Comparison of ENCODE assay signal across 8 mouse cellular contexts in genomic region chr15:94587826-94588715, GRCm38 (mm10). TPM values are rescaled to one million over a fixed set of nuclear protein-coding genes. Genes with fewer than 3 reads are reported as not detected.
A peak's percentile ranks its signal among the peaks of the same experiment; 100 is the strongest.
DNase-seq lines count a peak whose midpoint lies in the region; ATAC-seq and TF ChIP-seq lines count a peak whose summit lies in the region.

No protein-coding gene starts in this region.

- H3K4me1 ChIP-seq in embryonic facial prominence, embryonic 13.5 days: peaks cover 10% of the 10 kb centered on the region
- H3K4me1 ChIP-seq in intestine, postnatal 0 days (replicated peaks; ENCODE audit: control insufficient read depth, insufficient read depth, low read length): no peaks in the 10 kb centered on the region
- H3K4me1 ChIP-seq in neural tube, embryonic 13.5 days (replicated peaks): peaks cover 19% of the 10 kb centered on the region

- ATAC-seq in embryonic facial prominence, embryonic 13.5 days (ENCODE audit: insufficient number of reproducible peaks, insufficient read depth, low FRiP score, low TSS enrichment, low read depth): no peak
- ATAC-seq in intestine, postnatal 0 days: no peak
- ATAC-seq in neural tube, embryonic 13.5 days (ENCODE audit: low read depth): no peak

- no peak for TF ChIP-seq CTCF in left cerebral cortex, adult 2 months (IDR thresholded peaks at IDR 0.05)
- TF ChIP-seq CTCF in intestine, postnatal 0 days (IDR thresholded peaks at IDR 0.05; ENCODE audit: low read depth): no peak

- H3K9ac ChIP-seq in embryonic facial prominence, embryonic 13.5 days: no peak overlapping the region; the same call in 1 of the 2 replicates
- peak overlapping the region; percentile 22 for H3K9ac ChIP-seq in intestine, postnatal 0 days (ENCODE audit: low read depth, low read length)
- H3K9ac ChIP-seq in neural tube, embryonic 13.5 days: peak overlapping the region; percentile 94; the same call in 1 of the 2 replicates

- peaks cover 30% of the 10 kb centered on the region for H3K36me3 ChIP-seq in embryonic facial prominence, embryonic 13.5 days
- H3K36me3 ChIP-seq in intestine, postnatal 0 days (ENCODE audit: control insufficient read depth, insufficient read depth): peaks cover 30% of the 10 kb centered on the region
- H3K36me3 ChIP-seq in neural tube, embryonic 13.5 days: peaks cover 27% of the 10 kb centered on the region

- H3K4me2 ChIP-seq in embryonic facial prominence, embryonic 13.5 days: peak overlapping the region; percentile 75
- peak overlapping the region; percentile 61 for H3K4me2 ChIP-seq in intestine, postnatal 0 days (replicated peaks; ENCODE audit: low read depth)
- peak overlapping the region; percentile 78 for H3K4me2 ChIP-seq in neural tube, embryonic 13.5 days

- H3K9me3 ChIP-seq in embryonic facial prominence, embryonic 13.5 days: no peaks in the 10 kb centered on the region
- H3K9me3 ChIP-seq in intestine, postnatal 0 days (ENCODE audit: control insufficient read depth): no peaks in the 10 kb centered on the region
- no peaks in the 10 kb centered on the region for H3K9me3 ChIP-seq in neural tube, embryonic 13.5 days

- DNase-seq in left cerebral cortex, adult 2 months (ENCODE audit: extremely low spot score in 1 of 2, low spot score in 2 of 2): no peak
- DNase-seq in left cerebral cortex, postnatal 14 days (ENCODE audit: low spot score in 2 of 2): no peak
- DNase-seq in adrenal gland, postnatal 36 days: no peak
- DNase-seq in kidney, adult 11 months: no peak
- no peak for DNase-seq in cerebellum, adult 9-10 months

- H3K27ac ChIP-seq in left cerebral cortex, adult 2 months: no peak overlapping the region
- H3K27ac ChIP-seq in embryonic facial prominence, embryonic 13.5 days: no peak overlapping the region
- no peak overlapping the region for H3K27ac ChIP-seq in intestine, postnatal 0 days (ENCODE audit: low read depth, low read length)
- no peak overlapping the region for H3K27ac ChIP-seq in neural tube, embryonic 13.5 days (replicated peaks)

- WGBS in embryonic facial prominence, embryonic 13.5 days: 77% methylated on average over 9 of the region's 9 CpGs
- 67% methylated on average over 9 of the region's 9 CpGs for WGBS in intestine, postnatal 0 days
- WGBS in neural tube, embryonic 13.5 days: 85% methylated on average over 9 of the region's 9 CpGs

- H3K4me3 ChIP-seq in left cerebral cortex, adult 2 months: peak overlapping the region; percentile 83
- peak overlapping the region; percentile 99; the same call in 1 of the 2 replicates for H3K4me3 ChIP-seq in embryonic facial prominence, embryonic 13.5 days
- H3K4me3 ChIP-seq in intestine, postnatal 0 days (ENCODE audit: low read depth, low read length): peak overlapping the region; percentile 100
- peak overlapping the region; percentile 96 for H3K4me3 ChIP-seq in neural tube, embryonic 13.5 days

- no peaks in the 10 kb centered on the region for H3K27me3 ChIP-seq in embryonic facial prominence, embryonic 13.5 days
- H3K27me3 ChIP-seq in intestine, postnatal 0 days (replicated peaks; ENCODE audit: control insufficient read depth, insufficient read depth, low read length): no peaks in the 10 kb centered on the region
- H3K27me3 ChIP-seq in neural tube, embryonic 13.5 days: no peaks in the 10 kb centered on the region

- intact Hi-C loops in left cerebral cortex, adult 2 months (cut with DNase I): no loop called here
- intact Hi-C loops in left cerebral cortex, postnatal 14 days (cut with DNase I): loop anchor here (5.0 kb wide), 1 partner anchor 41 kb away; no protein-coding TSS in a partner anchor

RNA-seq across cellular contexts. Expression of gene Twf1, which starts 1.6 kb away (rescaled TPM):
- 10 to 100 TPM; 39.2 to 46.4 TPM for total RNA-seq in left cerebral cortex, adult 2 months (2021)
- 10 to 100 TPM; 46.7 to 53.5 TPM for total RNA-seq in left cerebral cortex, postnatal 14 days (2021)
- polyA plus RNA-seq in embryonic facial prominence, embryonic 13.5 days (2015; fragmentation: Nextera tagmentation; extraction: Ambion mirVana): 72.8 and 76.9 TPM in 2 replicates
- polyA plus RNA-seq in intestine, postnatal 0 days (2015; fragmentation: Nextera tagmentation; extraction: Ambion mirVana): 121 and 122 TPM in 2 replicates
- polyA plus RNA-seq in neural tube, embryonic 13.5 days (2015; fragmentation: Nextera tagmentation; extraction: Ambion mirVana): 89.5 and 101 TPM in 2 replicates
- 10 to 100 TPM; 92.6 to 95.1 TPM for total RNA-seq in adrenal gland, postnatal 36 days (2021)

RNA-seq across cellular contexts. Expression of gene Tmem117, which starts 41.0 kb away (rescaled TPM):
- 1 to 10 TPM; 6.1 to 6.5 TPM for total RNA-seq in left cerebral cortex, adult 2 months (2021)
- 10 to 100 TPM; 10.5 to 11.4 TPM for total RNA-seq in left cerebral cortex, postnatal 14 days (2021)
- 4.9 and 5.0 TPM in 2 replicates for polyA plus RNA-seq in embryonic facial prominence, embryonic 13.5 days (2015; fragmentation: Nextera tagmentation; extraction: Ambion mirVana)
- 2.7 and 3.8 TPM in 2 replicates for polyA plus RNA-seq in intestine, postnatal 0 days (2015; fragmentation: Nextera tagmentation; extraction: Ambion mirVana)
- polyA plus RNA-seq in neural tube, embryonic 13.5 days (2015; fragmentation: Nextera tagmentation; extraction: Ambion mirVana): 8.6 and 9.9 TPM in 2 replicates
- 1 to 10 TPM; 4.2 to 5.1 TPM for total RNA-seq in adrenal gland, postnatal 36 days (2021)

RNA-seq across cellular contexts. Expression of gene Irak4, which starts 44.6 kb away (rescaled TPM):
- total RNA-seq in left cerebral cortex, adult 2 months (2021): 1 to 10 TPM; 1.5 to 1.6 TPM
- total RNA-seq in left cerebral cortex, postnatal 14 days (2021): 1 to 10 TPM; 1.8 to 1.9 TPM
- polyA plus RNA-seq in embryonic facial prominence, embryonic 13.5 days (2015; fragmentation: Nextera tagmentation; extraction: Ambion mirVana): 5.0 and 6.1 TPM in 2 replicates
- 16.1 and 18.8 TPM in 2 replicates for polyA plus RNA-seq in intestine, postnatal 0 days (2015; fragmentation: Nextera tagmentation; extraction: Ambion mirVana)
- polyA plus RNA-seq in neural tube, embryonic 13.5 days (2015; fragmentation: Nextera tagmentation; extraction: Ambion mirVana): 3.0 and 3.9 TPM in 2 replicates
- total RNA-seq in adrenal gland, postnatal 36 days (2021): 10 to 100 TPM; 13.0 to 15.2 TPM

RNA-seq across cellular contexts. Expression of gene Pus7l, which starts 44.7 kb away (rescaled TPM):
- total RNA-seq in left cerebral cortex, adult 2 months (2021): 1 to 10 TPM; 3.0 to 3.1 TPM
- total RNA-seq in left cerebral cortex, postnatal 14 days (2021): 1 to 10 TPM; 3.7 to 4.4 TPM
- polyA plus RNA-seq in embryonic facial prominence, embryonic 13.5 days (2015; fragmentation: Nextera tagmentation; extraction: Ambion mirVana): 10.3 and 10.6 TPM in 2 replicates
- polyA plus RNA-seq in intestine, postnatal 0 days (2015; fragmentation: Nextera tagmentation; extraction: Ambion mirVana): 2.7 and 2.8 TPM in 2 replicates
- polyA plus RNA-seq in neural tube, embryonic 13.5 days (2015; fragmentation: Nextera tagmentation; extraction: Ambion mirVana): 7.1 and 8.4 TPM in 2 replicates
- 1 to 10 TPM; 4.2 to 4.5 TPM for total RNA-seq in adrenal gland, postnatal 36 days (2021)

Comparison
In these comparisons a context has a peak if more than half of its experiments do, and no peak if none do; other contexts are left out.
1. RNA of gene Irak4, which starts 44.6 kb away (total RNA-seq): 13.0 to 15.2 TPM in adrenal gland, postnatal 36 days; 1.8 to 1.9 TPM in left cerebral cortex, postnatal 14 days and 1.5 to 1.6 TPM in left cerebral cortex, adult 2 months; every median in the first group is over 4 times any median in the second.
2. Peak in every context shown above with its lines, with median percentiles within 50 percentile points of each other: H3K4me3 ChIP-seq and H3K4me2 ChIP-seq.